Mouse (Mus musculus) thymus, adult 18-20 months (tissue): ENCODE results near the gene Lypd1.

Experiments used
- DNase-seq, 2 experiments: peaks; one replicate each; pipeline ENCODE4 v3.0.0; 2022; ENCODE audit warnings: mixed read lengths in 2 of 2

Lypd1 gene

DNA sequence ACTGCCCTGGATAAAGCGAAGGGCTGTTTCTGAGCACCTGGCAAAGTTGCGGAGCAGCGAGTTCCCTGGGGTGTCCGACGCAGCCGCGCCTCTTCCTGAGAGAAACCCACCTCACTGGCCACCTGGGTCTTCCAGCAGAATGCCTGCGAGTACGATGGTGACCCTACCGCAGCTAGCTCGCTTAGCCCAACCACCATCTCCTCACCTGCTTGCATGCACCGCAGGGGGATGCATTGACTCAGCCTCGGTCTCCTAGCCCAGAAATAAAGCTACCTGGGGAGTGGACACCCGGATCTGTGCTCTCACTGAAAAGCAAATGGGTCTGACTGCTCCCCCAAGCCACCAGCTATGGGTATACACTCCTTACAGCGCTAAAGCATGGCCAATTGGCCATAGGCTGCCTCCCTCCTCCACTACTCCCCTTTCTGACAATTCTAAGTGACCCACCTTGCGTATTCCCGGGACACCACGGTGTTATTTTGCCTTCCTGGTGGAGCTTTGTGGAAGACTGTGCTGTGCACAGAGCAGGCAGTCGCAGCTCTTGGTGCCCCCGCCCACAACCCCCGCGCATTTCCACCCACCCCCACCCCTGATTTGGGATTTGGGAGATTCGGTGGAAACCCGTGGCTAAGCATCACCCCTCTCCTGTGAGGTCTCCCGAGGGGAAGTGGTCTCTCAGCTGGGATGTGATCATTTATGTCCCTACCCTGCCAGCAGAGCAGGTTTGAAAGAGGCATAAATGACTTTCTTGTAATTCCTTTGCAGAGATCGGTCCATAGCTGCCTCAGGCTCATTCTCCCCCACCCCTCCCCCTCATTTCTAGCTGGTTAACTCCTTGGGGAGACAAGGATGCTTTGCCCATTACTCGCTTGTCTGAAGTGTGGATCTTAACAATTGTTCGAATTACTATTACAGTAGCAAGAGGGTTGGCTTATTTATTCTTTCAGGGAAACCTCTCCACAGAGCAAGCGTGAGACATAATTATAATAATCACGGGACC, at the start of gene Lypd1:
Gene Lypd1 (minus strand): TSS at position 501 of the 1,000 bp plus-strand sequence.
- no peak for DNase-seq

DNA sequence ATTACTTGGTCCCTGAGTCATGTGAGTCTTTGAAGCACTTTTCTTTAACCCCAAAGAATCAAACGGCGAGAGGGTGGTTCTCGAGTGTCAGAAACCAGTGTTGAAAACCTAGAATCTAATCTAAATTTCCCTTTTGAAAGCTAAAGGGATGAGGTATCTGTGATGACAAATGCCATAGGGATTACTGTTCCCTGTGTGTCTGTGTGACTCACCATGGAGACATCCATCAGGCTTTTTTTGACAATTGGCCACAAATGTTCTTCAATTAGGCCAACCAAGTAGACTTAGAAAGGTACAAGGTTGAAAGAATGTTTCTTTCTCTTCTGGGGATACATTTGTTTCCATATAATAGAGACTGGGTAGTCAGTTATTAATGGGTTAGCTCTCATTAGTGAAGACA, 38.1 kb upstream of the Lypd1 start:
- no peak for DNase-seq

DNA sequence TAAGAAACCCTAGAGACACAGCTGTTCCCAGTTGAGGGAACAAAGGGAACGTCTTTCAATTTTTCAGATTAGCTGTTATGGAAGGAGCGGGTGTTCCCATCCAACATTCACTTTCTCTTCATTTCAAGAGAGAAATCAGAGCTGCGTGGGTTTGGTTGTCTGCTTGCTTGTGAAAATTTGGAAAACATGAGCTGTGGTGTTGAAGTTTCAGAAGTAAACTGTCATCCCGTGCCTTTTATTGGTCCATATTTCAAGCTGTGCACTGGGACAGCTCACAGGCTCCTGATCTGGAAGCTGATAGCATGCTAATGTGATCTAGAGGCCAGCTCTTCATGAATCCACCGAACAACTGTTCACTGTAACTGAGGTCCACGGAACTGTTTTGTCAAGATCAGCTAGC, 36.2 kb upstream of the Lypd1 start:
- no peak for DNase-seq

DNA sequence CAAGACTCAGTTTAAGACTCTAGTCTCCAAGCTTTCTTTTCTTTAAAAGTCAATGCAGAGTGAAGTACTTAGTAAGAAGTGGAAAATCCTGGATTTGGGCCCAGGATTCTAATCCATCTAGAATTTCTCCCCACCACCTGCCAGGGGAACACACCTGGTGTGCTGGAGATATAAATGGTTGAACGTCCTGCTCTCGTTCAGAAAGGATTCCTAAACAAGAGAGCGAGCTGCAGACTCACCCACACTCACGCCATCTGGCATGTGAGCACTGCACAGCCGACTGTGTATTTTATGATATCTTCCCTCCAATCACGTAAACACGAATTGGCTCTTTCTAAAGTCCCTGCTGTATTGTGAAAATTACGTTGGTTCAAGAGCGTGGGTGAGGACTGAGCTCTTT, 32.2 kb upstream of the Lypd1 start:
- no peak for DNase-seq

DNA sequence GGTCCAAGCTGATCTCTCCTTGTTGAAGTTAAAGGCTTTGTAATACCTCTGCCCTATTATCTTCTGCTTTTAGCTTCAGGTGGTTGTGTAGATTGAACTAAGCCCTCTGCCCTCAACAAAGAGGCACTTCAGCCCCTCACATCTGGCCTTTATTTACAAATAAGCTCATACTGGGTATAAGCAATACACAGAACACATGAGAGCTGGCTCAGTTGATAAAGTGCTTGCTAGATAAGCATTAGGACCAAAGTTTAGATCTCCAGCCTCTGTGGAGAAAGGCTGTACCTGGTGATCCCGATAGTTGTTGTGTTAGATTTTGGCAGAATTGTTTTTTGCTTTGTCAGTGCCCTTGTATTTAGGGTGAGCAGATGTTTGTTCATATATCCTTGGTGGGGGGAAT, 30.4 kb upstream of the Lypd1 start:
- DNase-seq = no peak

DNA sequence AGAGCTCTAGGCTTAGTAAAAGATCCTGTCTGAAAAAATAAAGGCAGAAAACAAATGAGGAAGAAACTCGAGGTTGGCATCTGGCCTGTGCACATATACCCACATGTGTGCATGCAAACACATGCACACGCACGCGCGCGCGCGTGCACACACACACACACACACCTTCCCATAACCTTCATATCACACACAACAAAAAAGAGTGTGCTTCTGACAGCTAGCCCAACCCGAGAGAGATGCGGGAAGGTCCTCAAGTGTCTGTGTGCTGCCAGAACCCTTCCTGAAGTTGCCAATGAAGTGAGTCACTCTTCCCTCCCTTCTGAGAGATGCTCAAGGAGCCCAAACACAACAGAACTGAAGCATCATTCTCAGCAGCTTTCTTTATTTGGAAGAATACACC, 12.6 kb upstream of the Lypd1 start:
- DNase-seq = no peak

DNA sequence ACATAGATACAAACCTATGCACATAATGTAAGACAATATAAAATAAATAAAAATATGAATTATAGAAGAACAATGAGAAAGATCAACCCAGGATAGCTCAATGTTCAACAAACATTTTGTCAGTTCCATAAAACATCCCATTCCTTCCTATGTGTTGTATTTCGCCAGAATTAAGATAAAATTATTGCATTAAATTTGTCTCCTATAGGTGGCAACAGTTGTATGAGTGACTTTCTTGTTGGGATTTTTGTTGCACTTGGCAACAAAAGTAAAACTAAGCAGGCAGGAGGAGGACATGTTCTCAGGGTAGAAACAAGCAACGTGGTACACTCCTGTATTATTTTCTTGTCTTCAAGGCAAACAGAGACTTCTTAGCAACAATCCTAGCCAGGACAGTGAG, 10.2 kb upstream of the Lypd1 start:
- DNase-seq = no peak

DNA sequence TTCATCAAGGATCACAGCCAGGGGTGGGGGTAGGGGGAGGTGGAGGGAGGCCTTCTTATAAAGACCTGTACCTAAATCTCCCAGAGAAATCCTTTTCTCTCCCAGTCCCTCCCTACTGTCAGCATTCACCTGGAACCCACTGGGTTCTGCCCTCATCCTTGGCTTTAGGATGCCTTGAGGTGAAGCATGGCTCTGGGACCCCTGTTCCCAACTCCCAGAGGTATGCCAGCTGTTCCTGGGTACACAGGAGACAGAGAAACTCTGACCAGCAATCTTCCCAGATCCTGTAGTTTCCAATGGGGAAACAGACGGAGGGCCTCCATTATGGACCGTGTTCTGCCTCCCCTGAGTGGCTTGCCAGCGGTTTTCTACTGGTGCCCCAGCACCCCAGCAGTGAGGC, 7.8 kb upstream of the Lypd1 start:
- DNase-seq = no peak

DNA sequence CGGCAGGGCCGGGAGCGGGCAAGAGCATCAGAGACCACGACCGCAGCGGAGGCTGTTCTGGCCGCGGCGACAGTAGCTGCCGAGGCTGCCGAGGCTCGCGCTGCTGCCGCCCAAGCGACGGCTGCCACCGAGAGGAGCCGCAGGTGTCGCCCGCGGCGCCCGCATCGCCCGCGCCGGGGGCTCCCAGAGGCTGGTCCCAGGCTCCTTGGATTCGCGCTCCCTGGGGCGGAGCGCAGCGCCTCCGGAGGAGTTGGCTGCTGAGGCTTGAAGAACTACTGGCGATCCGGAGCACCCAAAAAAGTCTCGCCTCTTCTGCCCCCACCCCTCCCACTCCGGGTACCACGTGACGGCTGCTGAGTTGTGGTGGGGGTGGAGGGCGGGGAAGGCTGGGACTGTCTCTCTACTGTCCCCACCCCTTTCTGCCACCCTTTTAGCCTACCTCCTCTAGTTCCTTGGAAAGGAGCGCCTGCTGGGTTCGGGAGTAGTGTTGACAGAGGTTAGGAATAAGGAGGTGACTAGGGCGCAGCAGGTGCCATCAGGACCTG, 928 bp downstream of the Lypd1 start:
- DNase-seq = no peak

DNA sequence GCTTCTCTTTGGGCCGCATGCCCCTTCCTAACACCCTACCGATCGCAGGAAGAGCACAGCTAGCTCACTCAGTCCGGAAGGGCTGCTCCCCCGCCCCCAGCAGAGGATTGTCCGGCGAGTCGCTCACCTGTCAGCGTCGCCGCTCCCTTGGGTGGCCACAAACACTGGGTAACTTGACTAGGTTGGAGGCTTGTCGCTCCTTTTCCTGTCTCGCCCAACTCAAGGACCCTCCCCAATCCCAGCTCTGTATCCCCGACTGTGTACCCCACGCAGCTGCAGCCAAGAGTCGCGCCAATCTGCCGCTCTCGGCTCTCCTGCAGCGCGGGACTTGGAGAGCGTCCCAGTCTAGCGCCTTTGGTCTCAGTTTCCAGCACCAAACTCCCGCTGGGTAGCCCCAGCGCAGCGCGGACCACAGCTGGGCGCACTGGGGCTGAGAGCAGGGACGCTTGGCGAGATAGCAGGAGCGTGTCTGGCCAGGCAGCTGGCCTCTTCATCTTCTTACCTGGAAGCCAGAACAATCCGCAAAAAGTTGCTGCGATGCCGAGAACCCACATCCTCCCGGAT, 1.5 kb downstream of the Lypd1 start:
- no peak for DNase-seq

DNA sequence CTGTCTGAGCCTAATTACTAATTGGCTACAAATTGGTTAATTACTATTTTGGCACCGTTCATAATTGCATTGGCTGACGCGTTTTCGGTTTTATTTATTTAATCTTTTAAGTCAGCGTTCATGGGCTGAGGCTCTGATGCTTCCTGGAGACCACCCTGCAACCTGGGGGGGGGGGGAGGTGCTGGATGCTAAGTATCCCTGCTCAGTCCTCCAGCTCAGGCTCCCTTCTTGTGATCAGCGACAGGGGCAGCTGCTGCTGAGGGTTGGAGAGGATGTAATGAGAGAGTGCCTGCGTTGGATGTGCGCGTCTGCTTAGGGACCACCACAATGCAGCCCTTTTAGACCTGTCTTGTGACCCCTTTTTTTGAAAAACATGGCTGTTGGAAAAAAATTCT, 2.0 kb downstream of the Lypd1 start:
- DNase-seq = no peak

DNA sequence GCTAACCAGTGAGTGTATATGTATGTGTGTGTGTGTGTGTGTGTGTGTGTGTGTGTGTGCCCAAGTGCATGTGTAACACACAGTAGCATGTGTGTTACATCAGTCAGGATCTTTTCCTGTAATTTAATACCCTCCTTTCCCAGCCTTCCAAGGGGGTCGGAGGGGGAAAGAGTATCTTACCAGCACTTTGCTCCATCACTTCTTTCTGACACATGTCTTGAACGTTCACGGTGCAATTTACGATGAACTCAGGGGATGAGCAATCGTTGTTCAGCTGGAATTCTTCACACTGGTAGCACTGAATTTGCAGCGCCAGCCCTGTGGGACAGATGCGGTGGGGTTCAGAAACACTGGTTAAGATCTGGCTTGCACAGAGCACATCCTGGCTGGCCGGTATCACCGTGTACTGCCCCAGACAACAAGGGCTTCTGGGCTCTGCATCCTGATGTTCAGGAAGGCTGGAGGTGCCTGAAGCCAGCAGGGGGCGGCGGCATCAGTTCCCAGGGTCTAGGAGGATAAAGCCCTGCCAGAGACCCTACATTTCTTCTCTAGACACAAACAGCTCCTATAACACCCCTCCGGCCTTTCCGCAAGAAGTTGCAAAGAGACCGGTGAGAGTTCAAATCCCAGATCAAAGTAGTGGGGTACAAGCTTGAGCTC, 2.6 kb downstream of the Lypd1 start:
- no peak for DNase-seq

DNA sequence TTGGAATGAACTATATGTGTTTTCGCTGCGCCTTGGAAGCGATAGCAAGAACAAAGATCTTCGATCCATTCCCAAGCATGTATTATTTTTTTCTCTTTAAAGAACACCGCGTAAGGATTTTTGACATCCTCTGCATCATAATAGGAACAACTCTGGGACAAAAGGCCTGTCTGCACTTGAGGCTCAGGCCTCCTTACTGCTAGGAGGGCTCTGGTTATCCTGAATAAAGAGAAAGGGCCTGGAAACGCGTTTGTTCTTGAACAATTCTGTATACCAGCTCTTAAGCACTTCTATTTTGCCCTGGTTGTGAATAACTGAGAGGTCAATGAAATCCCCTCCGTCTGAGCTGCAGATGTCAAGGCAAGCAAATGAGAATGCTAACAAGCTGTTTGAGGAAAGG, 19.7 kb downstream of the Lypd1 start:
- no peak for DNase-seq

DNA sequence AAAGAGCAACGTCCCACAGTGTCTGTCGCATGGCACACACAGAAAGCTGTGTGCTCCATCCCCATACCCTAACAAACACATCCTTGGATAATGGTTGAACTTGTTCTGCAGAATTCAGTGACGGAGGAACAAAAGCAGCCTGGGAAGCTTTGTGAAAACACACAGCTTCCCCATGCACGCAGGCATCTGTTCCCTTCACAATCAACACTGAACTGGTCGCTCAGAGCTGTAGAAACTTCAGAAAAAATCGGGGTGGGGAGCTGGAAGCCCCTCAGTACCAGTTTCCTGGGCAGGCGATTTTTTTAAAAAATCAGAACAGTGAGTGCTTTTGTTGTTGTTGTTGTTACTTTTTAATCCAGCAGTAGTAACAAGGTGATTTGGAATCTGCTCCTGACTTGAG, 42.8 kb downstream of the Lypd1 start:
- no peak for DNase-seq

DNA sequence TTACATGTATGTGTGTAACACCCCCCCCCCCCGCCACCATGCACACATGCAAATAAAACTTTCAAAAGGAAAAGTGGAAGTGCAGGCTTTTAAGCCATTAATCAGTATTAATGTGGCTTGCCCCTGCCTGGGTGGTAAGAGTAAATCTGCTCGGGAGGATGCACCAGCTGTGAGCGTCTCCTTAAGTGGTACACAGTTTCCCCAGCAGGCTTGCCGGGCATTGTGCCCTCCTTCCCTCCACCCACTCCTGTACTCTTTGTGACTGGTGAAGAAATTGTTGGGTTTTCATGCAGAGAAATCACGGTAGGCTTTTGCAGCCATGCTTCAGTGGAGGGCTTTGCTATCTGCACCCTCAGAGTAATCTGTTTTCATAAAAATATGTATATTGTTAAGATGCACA, 54.3 kb downstream of the Lypd1 start:
- DNase-seq = no peak

DNA sequence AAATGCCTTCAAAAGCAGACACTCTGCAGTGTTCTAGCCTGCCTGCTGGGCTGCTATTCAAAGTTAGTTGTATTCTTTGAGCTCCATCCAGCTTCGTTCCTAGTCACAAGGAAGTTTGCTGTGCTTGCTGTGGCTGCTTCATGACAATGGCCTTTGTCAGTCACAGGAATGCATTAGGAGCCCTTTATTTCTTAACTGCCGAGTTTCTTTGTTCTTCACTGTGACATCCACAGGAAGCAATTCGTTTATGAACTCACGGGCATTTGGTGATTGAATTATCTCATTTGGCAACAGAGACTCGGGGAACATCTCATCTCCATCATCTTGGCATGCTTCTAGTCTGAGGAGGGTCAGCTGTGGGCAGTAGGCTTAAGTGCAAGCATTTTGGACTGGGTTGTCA, 58.3 kb downstream of the Lypd1 start:
- no peak for DNase-seq

DNA sequence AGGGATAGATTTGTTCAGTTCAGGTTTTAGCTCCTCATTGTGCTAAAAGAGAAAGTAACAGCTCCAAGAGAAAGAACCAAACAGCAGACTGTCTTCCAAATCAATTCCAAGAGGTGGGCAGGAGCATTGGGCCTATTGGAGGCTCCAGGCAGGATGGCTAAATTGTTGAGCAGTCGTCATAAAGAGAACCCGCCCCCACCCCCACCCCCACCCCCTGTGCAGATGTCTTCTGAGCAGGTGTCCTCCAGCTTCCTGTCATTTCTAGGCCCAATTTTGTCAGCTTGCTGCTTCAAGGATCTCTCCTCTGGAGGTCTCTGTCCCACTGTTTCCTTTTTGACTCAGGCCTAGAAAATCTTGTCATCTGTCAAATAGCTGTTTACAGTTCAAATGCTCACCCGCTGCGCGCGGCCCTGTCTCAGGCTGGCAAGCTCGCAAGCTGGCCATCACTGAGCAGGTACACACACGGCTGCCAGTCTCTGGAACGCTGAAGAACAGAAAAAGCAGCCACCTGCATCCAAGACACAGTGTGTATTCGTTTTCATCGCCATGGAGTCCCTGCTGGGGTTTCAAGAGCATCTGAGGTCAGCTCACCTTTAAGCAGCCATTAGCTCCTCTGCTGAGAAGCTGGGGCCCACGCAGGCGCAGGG, 73.0 kb downstream of the Lypd1 start:
- peak in 1 of 2 experiments; percentile 10 for DNase-seq

DNA sequence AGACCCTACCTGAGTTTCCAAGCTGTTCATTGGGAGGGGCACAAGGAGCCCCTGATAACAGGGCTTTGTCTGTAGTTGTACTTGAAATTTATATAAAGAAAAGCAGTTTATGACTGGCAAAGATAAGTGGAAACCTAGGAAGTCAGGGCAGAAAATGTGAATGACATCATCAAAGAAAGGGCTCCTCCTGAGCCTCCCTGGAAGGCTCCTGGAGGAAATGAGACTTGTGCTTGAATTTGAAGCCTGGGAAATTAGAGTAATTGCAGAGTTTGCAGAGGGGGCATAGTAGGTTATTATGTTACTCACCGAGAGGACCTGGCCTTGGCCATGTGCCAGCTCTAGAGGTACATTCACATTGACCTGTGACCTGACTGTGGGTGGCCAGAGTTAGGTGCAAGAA, 75.4 kb downstream of the Lypd1 start:
- no peak for DNase-seq

DNA sequence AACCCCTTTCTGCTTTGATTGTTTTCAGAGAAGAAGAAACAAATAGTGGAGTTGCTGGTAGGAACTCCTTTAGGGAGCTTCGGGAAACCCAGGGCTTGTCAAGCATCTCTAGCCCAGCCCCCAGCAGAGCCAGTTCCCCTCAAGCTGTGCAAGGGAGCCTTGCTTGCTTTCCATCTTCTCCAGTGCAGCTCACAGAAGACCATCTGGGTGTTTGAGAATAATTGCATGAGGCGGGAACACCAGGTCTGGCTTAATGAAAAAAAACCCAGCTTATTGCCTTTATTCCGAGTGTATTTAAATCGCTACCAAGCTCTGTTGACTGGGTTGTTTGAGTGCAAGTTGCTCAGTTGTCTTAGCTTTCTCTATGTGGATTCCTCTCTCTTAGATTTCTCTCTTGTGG, 89.3 kb downstream of the Lypd1 start:
- DNase-seq = no peak

DNA sequence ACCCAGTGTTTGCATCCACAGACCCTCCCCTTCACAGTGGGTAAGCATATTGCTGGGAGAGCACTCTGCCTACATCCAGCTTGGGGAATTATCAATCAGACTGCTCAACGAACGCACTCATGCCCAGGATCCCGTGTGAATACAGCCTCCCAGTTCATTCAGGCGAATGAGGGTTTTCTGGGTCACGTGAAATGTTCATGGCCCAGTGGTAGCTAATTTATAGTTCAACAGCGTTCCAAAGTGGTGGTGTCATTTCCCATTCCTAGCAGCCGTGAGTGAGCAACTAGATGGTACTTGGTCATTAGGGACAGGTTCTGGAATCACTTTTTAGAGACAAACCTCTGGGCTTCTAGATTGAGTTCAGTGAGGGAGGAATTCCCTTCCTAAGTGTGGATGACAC, 91.8 kb downstream of the Lypd1 start:
- no peak for DNase-seq
